Mouse (Mus musculus) heart, postnatal 0 days (tissue): ENCODE measurements at regions not wholly inside any gene's neighbourhood (a gene's known extent, or its start where the extent isn't known, plus 50 kb on each side); places are given as distances from the start of the nearest gene placed in this dataset.

Source experiments
- CTCF ChIP-seq: IDR thresholded peaks from 2 replicates; pipeline ENCODE4 v1.5.1; 2016; ENCODE audit warnings: antibody characterized with exemption, control low read depth, low read depth
- EP300 ChIP-seq: IDR thresholded peaks from 2 replicates; pipeline ENCODE4 v1.6.1; 2016; ENCODE audit warnings: antibody characterized with exemption, low read depth

- TF ChIP-seq CTCF, result no peak
- TF ChIP-seq EP300, result no peak
Measured at GRCm38 (mm10) chr16:65683703-65684320, 121.3 kb upstream of the Chmp2b start.
